Mouse (Mus musculus) common myeloid progenitor, adult 5-6 weeks (primary cell): ENCODE measurements around the gene Jund. TPM values are rescaled to one million over a fixed set of nuclear protein-coding genes. Genes with fewer than 3 reads are reported as not detected.

Experiments used
- ATAC-seq: replicated peaks from 2 replicates; pipeline ENCODE4 v1.8.0; 2016; ENCODE audit warnings: low read depth, mild to moderate bottlenecking, moderate TSS enrichment, inconsistent platforms; ENCODE audit not compliant: poor library complexity, severe bottlenecking
- total RNA-seq: library from RNA; stranded (forward); fragments of 200-1000, 187-1606 nt; gene quantifications from 2 replicates; pipeline ENCODE4 v1.2.3, GENCODE M21; 2017

Gene Jund
- total RNA-seq, 1 experiment from 2014 or later: 54.4 TPM

- no peak for ATAC-seq
Observed at GRCm38 (mm10) chr8:70696019-70696885, 2.5 kb upstream of the Jund start.

GRCm38 (mm10) chr8:70696946-70697345 is 1.8 kb upstream of the Jund start:
- ATAC-seq: no peak

GRCm38 (mm10) chr8:70697366-70698250 is 1.1 kb upstream of the Jund start:
- ATAC-seq: no peak

GRCm38 (mm10) chr8:70699116-70699833 is 526 bp downstream of the Jund start:
- ATAC-seq: peak; percentile 2

- ATAC-seq: no peak
Observed at GRCm38 (mm10) chr8:70699834-70700554, 1.2 kb downstream of the Jund start.

GRCm38 (mm10) chr8:70700555-70700922 is 1.8 kb downstream of the Jund start:
- ATAC-seq: peak; percentile 10

GRCm38 (mm10) chr8:70701048-70701981 is 2.6 kb downstream of the Jund start:
- ATAC-seq: no peak

- no peak for ATAC-seq
Observed at GRCm38 (mm10) chr8:70701982-70702841, 3.5 kb downstream of the Jund start.

GRCm38 (mm10) chr8:70702842-70703182 is 4.1 kb downstream of the Jund start:
- no peak for ATAC-seq

GRCm38 (mm10) chr8:70703287-70703686 is 4.5 kb downstream of the Jund start, which contains the start of gene Iqcn:
Gene Iqcn (plus strand): TSS chr8:70703457.
- ATAC-seq: no peak

GRCm38 (mm10) chr8:70708281-70708680 is 9.5 kb downstream of the Jund start:
- ATAC-seq: no peak

- ATAC-seq: no peak
Observed at GRCm38 (mm10) chr8:70709794-70710193, 11.0 kb downstream of the Jund start.

- no peak for ATAC-seq
Observed at GRCm38 (mm10) chr8:70710296-70710695, 11.5 kb downstream of the Jund start.

- no peak for ATAC-seq
Observed at GRCm38 (mm10) chr8:70711041-70711440, 12.3 kb downstream of the Jund start.

- no peak for ATAC-seq
Observed at GRCm38 (mm10) chr8:70713991-70714390, 15.2 kb downstream of the Jund start.

GRCm38 (mm10) chr8:70715086-70715485 is 16.3 kb downstream of the Jund start:
- ATAC-seq: no peak

GRCm38 (mm10) chr8:70716521-70717400 is 18.0 kb downstream of the Jund start:
- ATAC-seq: no peak
